Mouse (Mus musculus): ENCODE data around the gene Rnf145.

DNA sequence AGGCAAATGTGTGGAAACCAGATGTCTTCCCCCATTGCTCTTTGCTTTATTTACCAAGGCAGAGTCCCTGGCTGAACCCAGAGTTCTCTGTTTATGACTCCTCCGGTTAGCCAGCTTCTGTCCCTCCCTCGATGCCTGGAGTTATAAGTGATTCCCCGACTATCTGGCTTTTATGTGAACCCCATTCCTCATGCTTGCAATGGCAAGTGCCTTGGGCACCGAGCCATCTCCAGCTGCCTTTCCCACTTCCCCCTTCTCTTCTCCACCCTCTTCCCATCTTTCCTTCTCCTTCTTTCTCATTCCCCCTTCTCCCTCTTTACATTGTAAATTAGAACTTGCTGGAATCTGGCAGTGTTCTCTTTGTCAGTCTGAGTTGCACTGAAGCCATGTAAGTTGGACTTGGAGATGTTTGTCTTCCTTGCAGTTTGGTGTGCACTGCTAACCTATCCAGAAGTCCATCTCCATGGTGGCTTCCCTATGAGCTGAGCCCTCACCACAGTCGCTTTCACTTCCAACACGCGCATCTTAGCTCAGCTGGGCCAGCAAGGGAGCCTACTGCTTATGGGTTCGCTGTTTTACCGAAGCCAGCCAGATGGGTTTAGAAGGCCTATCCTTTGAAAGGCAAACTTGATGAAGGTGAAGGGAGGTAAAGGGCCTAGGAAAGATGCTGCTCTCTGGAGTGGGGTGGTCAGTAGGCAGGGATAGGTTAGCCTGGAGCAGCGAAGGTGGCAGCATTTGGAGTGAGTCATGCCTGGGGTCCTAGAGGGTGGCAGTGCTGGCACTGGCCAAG, 19.9 kb downstream of the Rnf145 start:
- TF ChIP-seq CTCF (IDR thresholded peaks at IDR 0.05; ENCODE audit: low read depth): no peak
- TF ChIP-seq EP300 (IDR thresholded peaks at IDR 0.05; ENCODE audit: low read depth): no peak

Data from liver, embryonic 14.5 days (tissue).